ENCODE assay signal across 15 mouse cellular contexts in the genomic region with DNA sequence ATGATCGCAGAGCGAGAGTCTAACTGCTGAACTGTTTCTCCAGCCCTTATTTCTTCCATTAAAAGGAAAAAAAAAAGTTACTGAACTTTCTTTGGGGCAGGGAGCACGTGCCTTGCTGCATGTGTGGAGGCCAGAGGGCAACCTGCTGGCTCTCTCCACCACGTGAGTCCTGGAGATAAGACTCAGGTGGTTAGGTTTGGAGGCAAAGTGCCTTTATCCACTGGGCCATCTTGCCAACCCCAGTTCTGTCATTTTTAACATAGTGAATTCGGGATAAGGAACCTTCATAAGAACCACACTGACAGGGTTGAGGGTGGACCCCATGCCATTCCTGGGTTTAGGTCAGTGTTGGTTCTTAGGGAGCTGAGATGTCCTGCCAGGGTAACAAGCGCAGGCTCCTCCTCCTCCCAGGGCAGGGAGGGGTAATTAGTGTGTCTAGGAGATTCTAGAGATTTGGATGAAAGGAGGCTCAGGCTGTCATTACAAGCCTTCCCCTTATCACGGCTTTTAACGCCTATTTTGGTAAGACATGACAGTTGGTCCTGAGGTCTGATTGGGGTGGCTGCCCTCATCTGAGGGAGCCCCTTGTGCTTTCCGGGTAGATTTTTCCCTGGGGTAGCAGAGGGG.
DNase-seq lines count a peak whose midpoint lies in the region; ATAC-seq and TF ChIP-seq lines count a peak whose summit lies in the region.
"Had no signal": no experiment of that assay in that cellular context is flagged by ENCODE, and none has a peak within 500 bp of the region (broad histone marks: within the 10 kb centered on the region; RNA-seq: fewer than 3 reads in every experiment).

No protein-coding gene starts in this region.

- H3K27me3 ChIP-seq in CH12.LX (replicated peaks) = peaks cover 76% of the 10 kb centered on the region
- no peaks in the 10 kb centered on the region for H3K27me3 ChIP-seq in liver, embryonic 16.5 days (ENCODE audit: control insufficient read depth, insufficient read depth, low read depth, low read length)
- H3K27me3 ChIP-seq: neural tube, embryonic 12.5 days had no signal

- dilution Hi-C loops in CH12.LX (cut with MboI; ENCODE audit: extremely low pct_ligation_motif_present, extremely low pct_unique_long_range_greater_than_20kb, low sequenced_read_pairs) = no loop called here

- DNase-seq in kidney, adult 11 months = peak; percentile 26
- no peak for DNase-seq in kidney, postnatal 10 days
- no peak for DNase-seq in CH12.LX (ENCODE audit: extremely low read depth)
- no peak for DNase-seq in gastrocnemius, postnatal 10 days
- no peak for DNase-seq in right cerebral cortex, postnatal 36 days (ENCODE audit: low spot score in 2 of 2)
- DNase-seq: adrenal gland, postnatal 36 days; cerebellum, adult 18-20 months; heart, postnatal 4 days; lung, postnatal 14 days; midbrain, embryonic 14.5 days; thymus, adult 2 months had no signal

- H3K4me1 ChIP-seq in CH12.LX (ENCODE audit: control insufficient read depth in 1 of 2, insufficient read depth in 2 of 2) = peaks cover 0 to 4% of the 10 kb centered on the region in 2 experiments; a peak in 2 of 4 replicates
- H3K4me1 ChIP-seq in liver, embryonic 16.5 days (ENCODE audit: control insufficient read depth, low read depth, low read length) = peaks cover 41% of the 10 kb centered on the region
- H3K4me1 ChIP-seq: neural tube, embryonic 12.5 days had no signal

- in situ Hi-C loops in CH12.LX (cut with MboI; ENCODE audit: low pct_ligation_motif_present, low pct_unique_long_range_greater_than_20kb, low sequenced_read_pairs) = loop anchor here (5.0 kb wide), 1 partner anchor 232 kb away; no protein-coding TSS in a partner anchor

- no peak for TF ChIP-seq CTCF in CH12.LX (conservative IDR thresholded peaks at IDR 0.05 in 1 of 2, IDR thresholded peaks at IDR 0.05 in 1 of 2; ENCODE audit: low read depth in 2 of 2, low read length in 2 of 2)

- no peak overlapping the region for H3K27ac ChIP-seq in CH12.LX (ENCODE audit: insufficient read depth, low read depth)
- H3K27ac ChIP-seq in liver, embryonic 16.5 days (ENCODE audit: low read length) = peak overlapping the region; percentile 83
- H3K27ac ChIP-seq: neural tube, embryonic 12.5 days had no signal

- peak; percentile 87 for ATAC-seq in erythroid progenitor cell, adult 5-6 weeks (replicated peaks; ENCODE audit: low FRiP score, poor library complexity, severe bottlenecking)
- peak; percentile 92 for ATAC-seq in liver, embryonic 16.5 days (ENCODE audit: low read depth)
- no peak for ATAC-seq in frontal cortex, adult (ENCODE audit: low TSS enrichment)

- TF ChIP-seq EP300 in CH12.LX (IDR thresholded peaks at IDR 0.05; ENCODE audit: low read length) = no peak

- no peaks in the 10 kb centered on the region for H3K36me3 ChIP-seq in CH12.LX (replicated peaks in 1 of 2; ENCODE audit: control insufficient read depth in 1 of 2, insufficient read depth in 1 of 2, low read length in 1 of 2)
- H3K36me3 ChIP-seq in liver, embryonic 16.5 days (ENCODE audit: control insufficient read depth, insufficient read depth) = no peaks in the 10 kb centered on the region
- H3K36me3 ChIP-seq: neural tube, embryonic 12.5 days had no signal

- H3K9me3 ChIP-seq in CH12.LX (replicated peaks; ENCODE audit: low read length) = no peaks in the 10 kb centered on the region
- no peaks in the 10 kb centered on the region for H3K9me3 ChIP-seq in liver, embryonic 16.5 days (replicated peaks; ENCODE audit: control insufficient read depth, low read length)
- H3K9me3 ChIP-seq: neural tube, embryonic 12.5 days had no signal

- TF ChIP-seq RAD21 in CH12.LX (IDR thresholded peaks at IDR 0.05; ENCODE audit: low read depth, low read length) = no peak

- no peaks in the 10 kb centered on the region for H3K79me2 ChIP-seq in CH12.LX (replicated peaks; ENCODE audit: control insufficient read depth, extremely low read depth, insufficient read depth, poor library complexity, severe bottlenecking)

- H3K9ac ChIP-seq in CH12.LX (ENCODE audit: insufficient read depth, low read depth) = no peak overlapping the region
- peak overlapping the region; percentile 29 for H3K9ac ChIP-seq in liver, embryonic 16.5 days (ENCODE audit: low read depth, low read length)
- H3K9ac ChIP-seq: neural tube, embryonic 12.5 days had no signal

- 24% methylated on average over 9 of the region's 9 CpGs for WGBS in liver, embryonic 16.5 days (ENCODE audit: insufficient replicate concordance)

- no peak overlapping the region for H3K4me2 ChIP-seq in CH12.LX (ENCODE audit: insufficient read depth, low read depth, poor library complexity, severe bottlenecking)
- H3K4me2 ChIP-seq in liver, embryonic 16.5 days (ENCODE audit: low read depth, low read length) = peak overlapping the region; percentile 56
- H3K4me2 ChIP-seq: neural tube, embryonic 12.5 days had no signal

- H3K4me3 ChIP-seq in CH12.LX (replicated peaks in 1 of 3; ENCODE audit: low read depth in 2 of 3, low read length in 2 of 3, poor library complexity in 1 of 3) = no peak overlapping the region
- peak overlapping the region; percentile 10; the same call in 1 of the 2 replicates for H3K4me3 ChIP-seq in liver, embryonic 16.5 days (ENCODE audit: low read depth, low read length)
- H3K4me3 ChIP-seq: neural tube, embryonic 12.5 days had no signal

- no peak for TF ChIP-seq POLR2A in CH12.LX (IDR thresholded peaks at IDR 0.05; ENCODE audit: low read depth, low read length)

TF ChIP-seq in CH12.LX, 34 proteins besides CTCF, POLR2A, EP300 and RAD21:
- 0 out of 2 replicates have a peak, but pooled peaks have one; percentile 10 for TF ChIP-seq BHLHE40 (IDR thresholded peaks at IDR 0.05; ENCODE audit: low read depth, low read length)
- no peak for TF ChIP-seq ZC3H11A (IDR thresholded peaks at IDR 0.05; ENCODE audit: low read depth, low read length)
- TF ChIP-seq ZKSCAN1 (IDR thresholded peaks at IDR 0.05; ENCODE audit: borderline replicate concordance, low read depth, low read length) = no peak
- TF ChIP-seq NRF1 (IDR thresholded peaks at IDR 0.05; ENCODE audit: low read depth, low read length) = no peak
TF ChIP-seq in CH12.LX: peak in this region for 1.
